Comparison of ENCODE assay signal across 8 mouse cellular contexts in the genomic region with DNA sequence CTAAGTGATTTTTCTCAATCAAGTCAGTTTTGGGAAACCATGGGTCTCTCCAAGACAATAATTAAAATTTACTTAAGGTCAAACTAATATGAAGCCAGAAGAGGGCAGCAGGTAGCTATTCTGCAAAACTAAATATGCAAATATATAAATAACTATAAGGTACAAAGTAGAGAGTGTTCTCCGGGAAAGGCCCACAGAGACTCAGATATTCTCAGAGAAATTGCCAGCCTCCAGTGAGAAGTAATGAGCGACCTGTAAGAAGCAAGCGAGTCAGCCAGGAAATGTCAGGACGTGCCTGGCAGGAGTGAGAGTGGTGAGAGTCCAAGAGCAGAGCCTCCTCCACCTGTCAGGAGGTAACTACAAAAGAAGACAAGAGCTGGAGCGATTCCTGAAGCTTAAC. TPM values are rescaled to one million over a fixed set of nuclear protein-coding genes. Genes with fewer than 3 reads are reported as not detected.
DNase-seq lines count a peak whose midpoint lies in the region; ATAC-seq lines count a peak whose summit lies in the region.

No protein-coding gene starts in this region.

- ATAC-seq in heart, embryonic 15.5 days (replicated peaks; ENCODE audit: insufficient number of reproducible peaks, insufficient read depth, low FRiP score, low read depth) = no peak

- H3K27ac ChIP-seq in heart, embryonic 15.5 days = no peak overlapping the region

- peak overlapping the region; percentile 38 for H3K4me2 ChIP-seq in heart, embryonic 15.5 days

- no peaks in the 10 kb centered on the region for H3K36me3 ChIP-seq in heart, embryonic 15.5 days

- no peaks in the 10 kb centered on the region for H3K27me3 ChIP-seq in heart, embryonic 15.5 days

- no peak overlapping the region for H3K9ac ChIP-seq in heart, embryonic 15.5 days

- peaks cover 10% of the 10 kb centered on the region; the same call in 1 of the 2 replicates for H3K4me1 ChIP-seq in heart, embryonic 15.5 days (replicated peaks)

- WGBS in heart, embryonic 15.5 days = 34% methylated on average over 5 of the region's 5 CpGs

- H3K4me3 ChIP-seq in heart, embryonic 15.5 days = no peak overlapping the region

- no peaks in the 10 kb centered on the region for H3K9me3 ChIP-seq in heart, embryonic 15.5 days (replicated peaks)

- DNase-seq in heart, adult 9 months (ENCODE audit: low spot score in 2 of 2) = no peak
- DNase-seq in urinary bladder, postnatal 14 days (ENCODE audit: low spot score) = peak; percentile 12
- no peak for DNase-seq in urinary bladder, adult 18-20 months (ENCODE audit: low spot score in 2 of 2)
- peak; percentile 32 for DNase-seq in induced T-regulatory cell, adult 2 months (ENCODE audit: low read depth)
- DNase-seq in yolk sac, embryonic 10.5 days (ENCODE audit: low spot score) = no peak
- DNase-seq in spleen, adult 12 weeks (ENCODE audit: low spot score) = no peak
- no peak for DNase-seq in adrenal gland, postnatal 25 days

RNA-seq across cellular contexts. Expression of a gene that starts 39.0 kb away (rescaled TPM):
- 6.1 and 6.9 TPM in 2 replicates for polyA plus RNA-seq in heart, embryonic 15.5 days (2015; fragmentation: Nextera tagmentation; extraction: Ambion mirVana)
- total RNA-seq in adrenal gland, postnatal 25 days (2021) = 12.9 and 19.5 TPM in 2 replicates

RNA-seq across cellular contexts. Expression of a gene that starts 39.1 kb away (rescaled TPM):
- polyA plus RNA-seq in heart, embryonic 15.5 days (2015; fragmentation: Nextera tagmentation; extraction: Ambion mirVana) = 415 and 448 TPM in 2 replicates
- 249 and 324 TPM in 2 replicates for total RNA-seq in adrenal gland, postnatal 25 days (2021)

Comparison
In these comparisons a context has a peak if more than half of its experiments do, and no peak if none do; other contexts are left out.
1. DNase-seq: peak in urinary bladder, postnatal 14 days (single experiment) and induced T-regulatory cell, adult 2 months (single experiment); none in heart, adult 9 months (0 of 2), urinary bladder, adult 18-20 months (0 of 2), yolk sac, embryonic 10.5 days (single experiment), spleen, adult 12 weeks (single experiment) and adrenal gland, postnatal 25 days (single experiment).